Mouse (Mus musculus): ENCODE data around the gene Hnrnpdl. TPM values are rescaled to one million over a fixed set of nuclear protein-coding genes. Genes with fewer than 3 reads are reported as not detected.

Gene Hnrnpdl
- polyA plus RNA-seq (2012; rRNA removed) = 260 and 286 TPM in 2 replicates

DNA sequence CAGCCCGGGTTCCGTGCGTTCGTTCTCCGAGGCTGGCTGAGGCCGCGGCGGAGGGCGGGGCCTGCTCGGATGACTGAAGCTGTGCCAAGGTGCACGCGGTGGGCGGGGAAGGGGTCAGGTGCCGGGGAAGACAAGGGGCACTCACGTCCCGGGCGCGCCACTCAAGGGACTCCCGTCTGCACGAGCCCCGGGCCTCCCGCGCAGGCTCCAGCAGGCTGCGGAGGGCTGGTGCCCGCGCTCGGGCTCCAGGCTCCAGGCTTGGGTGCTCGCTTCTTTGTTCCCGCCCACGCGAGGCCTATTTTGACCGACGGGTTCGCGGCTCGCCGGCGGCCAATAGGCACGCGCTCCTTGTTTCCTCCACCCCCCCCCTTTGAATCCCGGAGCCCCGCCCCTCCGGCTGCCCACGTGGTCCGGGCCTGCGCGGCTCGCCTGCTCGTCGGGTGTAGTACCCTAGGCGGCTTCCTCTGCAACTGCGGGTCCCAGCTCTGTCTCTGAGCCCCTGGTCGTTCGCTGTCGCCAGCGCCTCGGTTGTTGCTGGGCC, at the start of gene Hnrnpdl, which contains the start of gene Enoph1:
Hnrnpdl (minus strand) TSS at position 63 of the 541 bp plus-strand sequence.
Enoph1 (plus strand) TSS at position 384 of the 541 bp plus-strand sequence.
- Histone ChIP-seq H3K27ac (ENCODE audit: insufficient read depth, low read length) (peak within 1 kb of the TSS; percentile 99), H3K4me3 (ENCODE audit: insufficient read depth, low read length) (peak within 1 kb of the TSS; percentile 75), H3K4me1 (ENCODE audit: control insufficient read depth, insufficient read depth, low read length) (peaks cover 2% of the 10 kb centered on the region; the same call in 1 of the 2 replicates)
- TF ChIP-seq CTCF (IDR thresholded peaks at IDR 0.05; ENCODE audit: extremely low read depth, insufficient read depth, low read length) (no peak), POLR2A (IDR thresholded peaks at IDR 0.05; ENCODE audit: extremely low read depth, insufficient read depth, low read length) (peak; percentile 68; the same call in 1 of the 2 replicates)

DNA sequence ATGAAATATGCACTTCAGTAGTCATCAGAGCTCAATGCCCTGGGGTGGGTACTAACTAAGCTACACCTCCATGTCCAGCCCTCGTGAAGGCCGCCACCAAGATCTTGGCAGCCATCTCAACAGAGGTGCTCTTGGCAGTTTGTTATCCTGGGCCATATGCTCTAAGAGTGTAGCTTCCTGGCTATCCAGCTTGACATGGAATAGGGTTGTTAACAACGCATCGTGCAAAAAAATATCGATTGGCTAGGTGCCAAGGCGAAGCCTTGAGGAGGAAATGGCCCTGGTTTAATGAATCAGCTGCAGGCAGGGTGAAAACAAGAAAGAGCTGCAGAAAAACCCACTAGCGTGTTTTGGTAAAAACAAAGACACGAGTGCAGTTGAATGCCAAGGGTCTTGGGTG, 45.6 kb upstream of the Hnrnpdl start:
- H3K4me1 ChIP-seq (ENCODE audit: control insufficient read depth, insufficient read depth, low read length) = peaks cover 3% of the 10 kb centered on the region
- 0 out of 2 replicates have a peak overlapping the region, but pooled peaks have one; percentile 9 for H3K27ac ChIP-seq (ENCODE audit: insufficient read depth, low read length)
- no peak overlapping the region for H3K4me3 ChIP-seq (ENCODE audit: insufficient read depth, low read length)
- TF ChIP-seq POLR2A (IDR thresholded peaks at IDR 0.05; ENCODE audit: extremely low read depth, insufficient read depth, low read length) (no peak), CTCF (IDR thresholded peaks at IDR 0.05; ENCODE audit: extremely low read depth, insufficient read depth, low read length) (no peak)

DNA sequence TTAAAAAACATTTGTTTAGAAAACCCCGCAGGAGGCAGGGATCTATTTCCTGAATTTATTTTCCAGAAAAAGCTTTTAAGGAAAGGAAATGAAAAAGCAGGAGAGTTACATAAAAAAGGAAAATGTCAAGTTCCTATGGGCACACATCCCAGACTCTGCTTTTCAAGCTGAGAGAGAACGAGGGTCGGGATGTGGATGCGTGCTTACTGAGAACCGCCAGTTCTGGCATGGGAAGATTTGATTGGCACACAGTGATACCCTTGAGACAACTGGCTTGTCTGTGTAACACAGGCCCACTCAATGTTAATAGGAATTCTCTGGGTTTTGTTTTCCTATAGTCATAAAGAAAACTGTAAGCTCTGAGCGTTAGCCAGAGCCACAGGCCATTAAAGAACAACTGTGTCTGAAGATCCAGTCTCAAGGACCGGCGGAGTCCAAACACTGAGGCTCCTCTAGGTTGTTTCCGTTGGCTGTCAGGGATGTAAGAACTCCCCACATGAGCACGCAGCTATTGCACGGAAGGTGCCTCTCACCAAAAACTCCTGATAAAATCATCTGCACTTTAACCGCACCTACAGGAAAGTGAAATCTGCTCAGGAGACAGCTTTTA, 44.6 kb upstream of the Hnrnpdl start:
- no peak overlapping the region for H3K4me3 ChIP-seq (ENCODE audit: insufficient read depth, low read length)
- H3K27ac ChIP-seq (ENCODE audit: insufficient read depth, low read length) = no peak overlapping the region

DNA sequence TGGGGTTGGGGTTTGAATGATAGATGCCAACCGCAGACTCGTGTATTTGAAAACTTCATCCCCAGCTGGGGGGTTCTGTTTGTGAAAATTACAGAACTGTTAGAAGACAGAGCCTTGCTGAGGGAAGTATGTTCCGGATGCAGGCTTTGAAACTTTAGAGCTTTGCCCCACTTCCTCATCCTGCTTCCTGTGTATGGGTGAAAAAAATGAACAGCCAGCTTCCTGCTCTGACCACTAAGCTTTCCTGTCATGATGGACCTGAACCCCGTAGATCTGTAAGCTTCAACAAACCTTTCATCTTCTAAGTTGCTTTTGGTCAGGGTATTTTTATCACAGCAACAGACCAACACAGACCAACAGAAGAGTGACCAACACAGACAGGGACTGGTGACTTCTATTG, 42.5 kb upstream of the Hnrnpdl start:
- TF ChIP-seq CTCF (IDR thresholded peaks at IDR 0.05; ENCODE audit: extremely low read depth, insufficient read depth, low read length) (no peak), POLR2A (IDR thresholded peaks at IDR 0.05; ENCODE audit: extremely low read depth, insufficient read depth, low read length) (no peak)
- no peak overlapping the region for H3K27ac ChIP-seq (ENCODE audit: insufficient read depth, low read length)
- H3K4me3 ChIP-seq (ENCODE audit: insufficient read depth, low read length) = no peak overlapping the region
- H3K4me1 ChIP-seq (ENCODE audit: control insufficient read depth, insufficient read depth, low read length) = peaks cover 3% of the 10 kb centered on the region

More for the DNA sequence above, 44.6 kb upstream of the Hnrnpdl start:
- peaks cover 3% of the 10 kb centered on the region for H3K4me1 ChIP-seq (ENCODE audit: control insufficient read depth, insufficient read depth, low read length)
- TF ChIP-seq CTCF (IDR thresholded peaks at IDR 0.05; ENCODE audit: extremely low read depth, insufficient read depth, low read length) (no peak), POLR2A (IDR thresholded peaks at IDR 0.05; ENCODE audit: extremely low read depth, insufficient read depth, low read length) (no peak)

DNA sequence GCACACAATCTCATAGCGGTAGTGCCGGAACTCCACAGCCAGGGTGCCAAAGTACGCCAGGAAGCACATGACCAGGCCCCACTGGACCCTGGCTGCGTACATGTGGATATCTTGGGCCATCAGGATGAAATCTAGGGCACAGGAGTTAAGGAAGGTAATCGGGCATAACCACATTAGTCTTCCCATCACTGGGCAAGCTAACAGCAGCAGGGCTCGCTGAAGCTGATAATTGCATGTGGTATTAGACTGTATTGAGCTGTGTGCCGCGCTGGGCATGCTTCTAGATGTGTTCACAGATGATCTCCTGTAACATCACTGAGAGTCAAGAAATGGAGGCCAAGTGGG, 40.4 kb upstream of the Hnrnpdl start:
- no peak overlapping the region for H3K27ac ChIP-seq (ENCODE audit: insufficient read depth, low read length)
- H3K4me1 ChIP-seq (ENCODE audit: control insufficient read depth, insufficient read depth, low read length) = peaks cover 3% of the 10 kb centered on the region
- TF ChIP-seq POLR2A (IDR thresholded peaks at IDR 0.05; ENCODE audit: extremely low read depth, insufficient read depth, low read length) (no peak), CTCF (IDR thresholded peaks at IDR 0.05; ENCODE audit: extremely low read depth, insufficient read depth, low read length) (no peak)
- H3K4me3 ChIP-seq (ENCODE audit: insufficient read depth, low read length) = no peak overlapping the region

DNA sequence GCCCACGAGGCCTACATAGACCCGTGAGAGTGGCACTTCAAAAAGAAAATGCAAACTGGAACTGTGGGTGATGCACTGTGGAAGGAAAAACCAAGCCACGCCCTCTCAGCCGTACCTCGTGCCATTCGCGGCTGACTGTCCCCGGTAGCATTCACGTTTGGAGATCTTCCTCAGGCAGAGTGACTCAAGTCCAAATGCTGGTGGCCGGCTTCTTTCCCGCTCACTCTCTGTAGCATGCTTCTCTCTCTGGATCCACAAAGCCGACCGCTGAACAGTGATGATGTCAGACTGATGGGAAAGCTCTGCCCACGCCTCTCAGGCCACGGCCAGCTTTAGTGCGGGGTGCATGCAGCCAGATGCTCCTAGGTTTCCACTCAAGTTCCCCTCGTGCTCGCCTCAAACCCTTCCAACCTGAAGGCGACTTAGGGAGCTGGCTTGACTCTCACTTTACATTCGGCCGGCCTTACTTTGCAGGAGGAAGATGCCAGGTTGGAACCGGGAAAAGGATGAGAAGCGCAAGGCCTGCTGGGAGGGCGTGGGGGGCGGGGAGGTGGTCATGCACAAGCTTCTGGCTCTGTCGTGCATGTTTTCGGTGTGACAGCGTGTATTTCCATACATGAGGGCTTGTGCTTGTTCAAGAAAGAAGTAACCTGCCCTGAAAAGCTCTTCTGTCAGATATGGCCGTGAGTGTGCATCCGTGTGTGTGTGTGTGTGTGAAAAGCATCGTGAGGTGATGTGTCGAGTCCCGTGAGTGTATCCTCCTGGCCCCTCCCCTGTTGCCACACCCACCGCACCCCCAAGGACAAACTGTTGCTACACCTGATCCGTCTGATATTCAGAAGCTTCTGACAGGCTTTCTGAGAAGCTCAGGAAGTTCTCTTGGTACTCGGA, 39.8 kb upstream of the Hnrnpdl start:
- Histone ChIP-seq H3K4me1 (ENCODE audit: control insufficient read depth, insufficient read depth, low read length) (peaks cover 3% of the 10 kb centered on the region), H3K27ac (ENCODE audit: insufficient read depth, low read length) (no peak overlapping the region), H3K4me3 (ENCODE audit: insufficient read depth, low read length) (peak overlapping the region; percentile 12; the same call in 1 of the 2 replicates)
- no peak for TF ChIP-seq POLR2A (IDR thresholded peaks at IDR 0.05; ENCODE audit: extremely low read depth, insufficient read depth, low read length)
- TF ChIP-seq CTCF (IDR thresholded peaks at IDR 0.05; ENCODE audit: extremely low read depth, insufficient read depth, low read length) = no peak

DNA sequence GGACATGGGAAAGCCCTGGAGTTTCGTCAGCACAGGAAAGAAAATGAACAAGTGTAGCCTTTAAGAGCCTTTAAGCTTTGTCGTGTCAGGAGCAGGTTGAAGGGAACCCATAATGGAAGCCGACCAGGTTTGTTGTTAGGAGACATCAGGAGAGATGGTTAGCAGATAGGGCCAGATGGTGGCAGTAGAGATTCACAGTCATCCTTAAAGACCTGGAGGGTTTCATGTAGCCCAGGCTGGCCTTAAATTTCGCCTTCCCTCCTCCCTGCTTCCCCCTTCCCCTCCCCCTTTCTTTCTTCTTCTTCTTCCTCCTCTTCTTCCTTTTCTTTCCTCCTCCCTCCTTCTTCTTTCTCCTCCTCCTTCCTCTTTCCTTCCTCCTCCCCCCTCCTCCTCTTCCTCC, 35.1 kb upstream of the Hnrnpdl start:
- Histone ChIP-seq H3K4me1 (ENCODE audit: control insufficient read depth, insufficient read depth, low read length) (no peaks in the 10 kb centered on the region), H3K4me3 (ENCODE audit: insufficient read depth, low read length) (no peak overlapping the region), H3K27ac (ENCODE audit: insufficient read depth, low read length) (no peak overlapping the region)
- TF ChIP-seq CTCF (IDR thresholded peaks at IDR 0.05; ENCODE audit: extremely low read depth, insufficient read depth, low read length) (peak; percentile 65), POLR2A (IDR thresholded peaks at IDR 0.05; ENCODE audit: extremely low read depth, insufficient read depth, low read length) (no peak)

DNA sequence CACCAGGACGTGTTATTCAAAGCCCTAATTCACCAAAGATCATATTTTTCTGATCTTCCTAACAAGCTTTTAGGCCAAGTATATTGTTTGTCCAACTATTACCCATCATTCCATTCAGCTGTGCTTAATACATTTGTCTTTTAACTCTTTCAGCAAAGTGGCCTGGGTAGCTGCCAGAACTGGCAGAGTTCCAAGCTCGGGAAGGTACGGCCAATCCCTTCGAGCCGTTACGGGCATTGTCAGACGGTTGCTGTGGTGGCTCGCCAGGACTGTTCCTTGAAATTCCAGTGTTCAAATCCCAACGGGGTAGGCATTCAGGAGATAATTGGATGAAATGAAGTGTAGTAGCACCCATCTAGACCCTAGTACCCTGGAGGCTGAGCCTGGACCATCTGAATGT, 33.1 kb upstream of the Hnrnpdl start:
- TF ChIP-seq CTCF (IDR thresholded peaks at IDR 0.05; ENCODE audit: extremely low read depth, insufficient read depth, low read length) = no peak
- no peaks in the 10 kb centered on the region for H3K4me1 ChIP-seq (ENCODE audit: control insufficient read depth, insufficient read depth, low read length)
- H3K27ac ChIP-seq (ENCODE audit: insufficient read depth, low read length) = no peak overlapping the region
- H3K4me3 ChIP-seq (ENCODE audit: insufficient read depth, low read length) = no peak overlapping the region

DNA sequence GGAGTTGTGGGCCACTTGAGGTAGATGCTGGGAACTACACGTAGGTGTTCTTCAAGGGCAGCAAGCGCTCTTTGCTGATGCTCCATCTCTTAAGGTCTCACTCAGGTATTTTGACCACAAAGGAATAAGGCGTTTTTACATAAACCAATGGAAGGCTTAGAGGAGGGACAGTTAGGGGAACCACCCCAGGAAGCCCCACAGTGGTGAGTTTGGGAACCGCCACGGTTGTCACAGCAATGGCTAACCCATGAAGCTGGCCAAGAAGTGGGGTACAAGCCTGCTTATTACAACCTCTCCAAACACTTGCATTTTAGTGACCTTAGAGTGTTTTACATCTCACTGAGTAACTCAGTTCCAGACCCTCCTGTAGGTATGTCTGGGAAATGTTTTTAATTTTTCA, 32.1 kb upstream of the Hnrnpdl start:
- no peak overlapping the region for H3K27ac ChIP-seq (ENCODE audit: insufficient read depth, low read length)
- no peaks in the 10 kb centered on the region for H3K4me1 ChIP-seq (ENCODE audit: control insufficient read depth, insufficient read depth, low read length)
- TF ChIP-seq CTCF (IDR thresholded peaks at IDR 0.05; ENCODE audit: extremely low read depth, insufficient read depth, low read length) = no peak
- TF ChIP-seq POLR2A (IDR thresholded peaks at IDR 0.05; ENCODE audit: extremely low read depth, insufficient read depth, low read length) = no peak
- H3K4me3 ChIP-seq (ENCODE audit: insufficient read depth, low read length) = no peak overlapping the region
